Mouse (Mus musculus) thymus, postnatal 25 days (tissue): Measurements from ENCODE around the gene Gm49394.

Experiments used
- DNase-seq: peaks from one replicate; pipeline ENCODE4 v3.0.0; 2022

Gene Gm49394

GRCm38 (mm10) chr7:142658681-142659180 is 11.0 kb downstream of the Gm49394 start:
- no peak for DNase-seq

DNA sequence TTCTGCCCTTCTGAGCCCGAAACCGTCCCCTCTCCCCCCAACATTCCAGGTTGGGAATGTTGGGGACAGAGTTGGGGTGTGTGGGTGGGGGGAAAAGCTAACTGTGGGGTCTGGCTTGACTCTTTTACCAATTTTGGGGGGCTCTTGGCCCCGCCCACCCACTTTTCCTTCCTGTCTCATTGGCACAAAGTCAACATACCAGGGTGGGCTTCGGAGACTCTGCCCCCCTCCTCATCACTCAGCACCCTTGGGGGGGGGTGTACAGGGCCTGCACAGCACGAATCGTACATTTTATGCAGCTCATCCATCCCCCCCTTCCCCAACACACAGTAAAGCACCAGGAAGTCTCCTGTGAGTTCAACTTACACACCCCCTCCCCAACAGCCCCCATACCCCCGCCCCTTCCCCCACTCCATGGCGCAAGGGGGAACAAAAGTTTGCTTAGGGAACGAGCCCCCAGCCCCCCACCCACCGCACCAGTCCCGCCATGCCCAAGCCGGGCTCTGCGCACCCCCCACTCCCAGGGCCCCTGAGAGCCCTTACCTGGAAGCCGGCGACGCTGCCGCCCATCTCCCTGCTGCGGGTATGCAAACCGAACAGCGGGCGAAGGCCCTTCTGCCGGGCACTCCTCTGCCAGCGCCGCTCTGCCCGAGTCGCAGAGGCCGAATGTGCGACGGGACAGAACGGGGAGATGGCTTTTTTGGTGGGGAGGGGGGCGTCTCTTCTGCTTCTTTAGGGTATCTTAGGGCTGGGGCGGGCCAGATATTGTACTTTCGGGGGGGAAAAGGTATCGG is 11.7 kb downstream of the Gm49394 start:
- DNase-seq: no peak

DNA sequence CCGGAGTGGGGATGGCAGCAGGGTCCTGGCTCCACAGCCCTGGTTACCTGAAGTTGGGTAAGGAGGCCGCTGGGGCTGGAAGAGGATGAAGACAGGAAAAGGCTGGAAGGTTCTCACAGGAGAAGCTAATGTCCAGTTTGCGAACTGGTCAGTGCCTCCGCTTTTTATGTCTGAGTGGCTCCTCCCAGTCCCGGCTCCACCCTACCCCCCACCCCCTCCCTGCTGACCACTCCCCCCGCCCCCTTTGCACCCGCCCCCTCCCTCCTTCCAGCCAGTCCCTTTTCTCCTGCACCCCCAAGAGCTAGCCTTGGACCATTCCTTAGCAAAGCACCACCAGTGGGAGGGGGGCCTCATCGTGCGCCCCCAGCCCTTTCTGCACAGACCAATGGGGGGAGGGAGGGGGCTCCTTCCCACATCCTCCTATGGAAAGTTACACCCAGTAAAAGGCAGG is 12.4 kb downstream of the Gm49394 start:
- DNase-seq: no peak

DNA sequence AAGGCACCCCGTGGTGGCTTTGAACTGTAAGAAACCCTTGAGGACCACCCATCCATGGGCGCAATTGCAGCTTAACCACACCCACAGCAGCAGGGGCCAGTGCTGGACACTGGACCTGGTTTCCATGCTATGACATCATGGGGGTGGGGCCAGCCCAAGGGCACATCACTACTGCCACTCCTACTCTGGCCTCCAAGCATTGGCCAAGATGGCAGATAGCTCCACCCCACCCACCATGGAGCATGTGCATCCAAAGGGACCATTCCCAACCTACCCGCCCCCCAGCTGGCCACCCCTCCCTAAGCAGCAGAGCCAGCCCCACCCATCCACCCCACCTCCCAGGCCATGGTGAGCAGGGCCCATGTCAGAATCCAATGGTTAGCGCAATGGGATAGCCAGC is 13.7 kb downstream of the Gm49394 start:
- DNase-seq: no peak

GRCm38 (mm10) chr7:142655633-142656032 is 14.1 kb downstream of the Gm49394 start:
- no peak for DNase-seq

DNA sequence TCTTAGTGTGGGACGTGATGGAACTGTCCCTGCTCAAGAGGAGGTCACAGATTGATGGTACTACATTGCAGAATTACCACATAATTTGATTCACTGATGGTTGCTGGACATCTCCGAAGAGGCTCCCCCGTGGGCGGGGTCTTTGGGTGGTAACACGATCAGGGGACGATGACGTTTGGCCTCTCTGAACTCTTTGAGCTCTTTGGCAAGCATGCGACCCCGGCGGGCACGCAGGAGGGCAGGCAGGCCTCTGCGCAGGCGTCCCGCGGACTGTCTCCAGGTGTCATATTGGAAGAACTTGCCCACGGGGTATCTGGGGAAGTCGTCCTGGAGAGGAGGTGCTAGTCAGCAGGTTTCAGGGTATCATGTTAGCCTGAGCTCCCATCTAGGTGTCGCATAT is 16.0 kb downstream of the Gm49394 start:
- DNase-seq: no peak

DNA sequence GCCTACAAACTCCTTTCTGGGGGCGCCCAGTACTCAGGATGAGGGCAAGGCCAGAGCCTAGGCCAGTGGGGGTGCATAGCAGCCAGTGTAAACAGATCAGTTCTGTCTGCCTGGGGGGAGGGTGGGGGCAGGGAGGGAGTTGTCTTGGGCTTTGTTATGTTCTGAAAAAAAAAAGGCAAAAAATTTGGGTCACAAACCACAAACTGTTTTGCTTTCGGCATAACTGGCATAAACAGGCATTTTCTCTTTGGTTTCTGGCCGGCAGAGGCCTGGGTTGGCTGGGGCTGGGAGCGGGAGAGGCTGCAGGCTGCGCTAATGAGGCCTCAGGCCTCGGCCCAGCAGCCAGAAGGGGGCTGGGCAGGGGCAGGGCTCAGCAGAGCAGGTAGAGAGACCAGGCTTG is 23.1 kb downstream of the Gm49394 start:
- no peak for DNase-seq

GRCm38 (mm10) chr7:142645045-142645444 is 24.7 kb downstream of the Gm49394 start:
- DNase-seq: no peak

DNA sequence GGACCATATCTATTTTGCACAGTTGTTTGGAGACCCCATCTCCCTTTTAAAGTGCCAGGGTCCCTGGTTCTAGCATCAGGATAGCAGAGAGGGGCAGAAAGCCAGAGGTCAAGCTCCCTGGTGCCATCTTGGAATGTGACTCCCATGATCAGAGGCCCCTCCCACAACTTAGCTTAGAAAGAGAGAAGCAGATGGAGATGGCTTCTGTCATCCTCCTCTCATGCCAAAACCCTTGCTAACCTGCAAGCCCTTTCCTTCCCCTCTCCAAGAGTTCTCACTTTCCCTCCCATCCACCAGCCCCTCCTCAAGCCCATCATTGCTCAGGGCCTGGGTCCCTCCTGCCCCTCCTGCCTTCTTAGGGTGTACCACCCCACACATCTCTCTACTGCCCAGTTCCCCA is 33.6 kb downstream of the Gm49394 start:
- DNase-seq: no peak

GRCm38 (mm10) chr7:142630691-142631090 is 39.1 kb downstream of the Gm49394 start:
- no peak for DNase-seq

GRCm38 (mm10) chr7:142629806-142630205 is 39.9 kb downstream of the Gm49394 start:
- DNase-seq: no peak

GRCm38 (mm10) chr7:142622180-142622579 is 47.6 kb downstream of the Gm49394 start:
- DNase-seq: no peak

DNA sequence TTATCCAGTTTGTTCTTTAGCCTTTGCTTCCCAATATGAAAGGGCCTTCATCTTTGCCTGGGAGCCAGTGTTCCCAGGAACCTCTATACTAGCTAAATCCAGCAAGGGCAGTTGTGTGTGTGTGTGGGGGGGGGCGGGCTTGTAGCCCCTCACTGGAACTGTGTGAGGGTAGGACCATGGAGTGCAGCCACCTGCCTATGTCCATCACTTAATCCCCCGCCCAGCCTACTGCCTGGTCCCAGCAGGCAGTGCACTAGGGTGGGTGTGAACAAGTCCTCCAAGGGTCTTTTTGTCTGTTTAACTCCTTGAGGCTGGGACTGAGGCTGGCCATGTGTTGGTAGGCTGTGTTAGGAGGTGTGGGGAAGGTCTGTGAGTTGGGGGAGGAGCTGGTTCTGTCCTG is 56.7 kb downstream of the Gm49394 start:
- DNase-seq: no peak

- peak; percentile 56 for DNase-seq
These were observed 58.9 kb downstream of the Gm49394 start for GRCm38 (mm10) chr7:142610627-142611406.

- no peak for DNase-seq
These were observed 68.8 kb downstream of the Gm49394 start for GRCm38 (mm10) chr7:142600921-142601320.
